Mouse (Mus musculus) skeletal muscle tissue, adult 2 months (tissue): ENCODE results near the gene Dnase2a.

ENCODE experiments used
- DNase-seq: peaks from one replicate; pipeline ENCODE4 v3.0.0-alpha.2; 2012; ENCODE audit warnings: low read depth, low spot score

Gene Dnase2a

DNA sequence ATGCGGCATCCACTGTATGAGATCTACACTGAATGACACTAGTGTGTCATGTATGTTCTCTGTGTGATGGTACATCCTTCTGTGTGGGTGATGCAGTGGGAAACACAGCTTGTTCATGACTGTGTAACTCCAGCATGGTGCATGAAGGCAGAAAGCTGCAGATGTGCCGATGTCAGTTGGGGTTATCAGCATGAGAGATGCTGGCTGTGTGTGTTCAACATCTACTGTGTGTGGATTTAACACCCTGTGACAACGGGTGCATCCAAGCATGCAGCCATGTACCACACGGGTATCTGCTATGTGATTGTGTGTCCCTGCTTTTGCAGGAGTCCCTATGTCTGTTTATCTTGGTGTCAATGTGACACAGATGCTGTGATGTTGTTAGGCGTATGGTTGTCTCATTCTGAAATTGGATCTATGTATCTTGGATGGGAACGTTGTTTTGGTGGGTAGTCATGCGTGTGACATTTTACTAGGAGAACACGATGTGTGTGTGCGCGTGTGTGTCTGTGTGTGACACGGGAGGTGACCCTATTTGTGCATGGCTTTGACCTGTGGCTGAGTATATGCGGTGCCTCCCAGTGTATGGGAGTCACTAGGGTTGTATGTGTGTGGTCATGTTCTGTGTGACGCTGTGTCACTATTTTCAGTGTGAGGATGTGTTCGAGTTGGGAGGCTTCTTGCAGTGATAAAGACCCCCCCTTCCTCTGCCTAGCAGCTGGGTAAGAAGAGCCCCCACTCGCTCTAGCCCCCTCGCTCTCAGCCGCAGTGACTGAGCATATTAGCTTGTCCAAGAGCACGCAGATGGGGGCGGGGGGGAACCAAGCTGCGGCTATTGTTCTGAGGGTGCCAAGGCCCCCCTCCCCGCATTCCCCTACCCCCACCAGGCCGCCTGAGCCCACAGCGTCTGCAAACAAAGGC lies 27.9 kb downstream of the Dnase2a start:
- no peak for DNase-seq

DNA sequence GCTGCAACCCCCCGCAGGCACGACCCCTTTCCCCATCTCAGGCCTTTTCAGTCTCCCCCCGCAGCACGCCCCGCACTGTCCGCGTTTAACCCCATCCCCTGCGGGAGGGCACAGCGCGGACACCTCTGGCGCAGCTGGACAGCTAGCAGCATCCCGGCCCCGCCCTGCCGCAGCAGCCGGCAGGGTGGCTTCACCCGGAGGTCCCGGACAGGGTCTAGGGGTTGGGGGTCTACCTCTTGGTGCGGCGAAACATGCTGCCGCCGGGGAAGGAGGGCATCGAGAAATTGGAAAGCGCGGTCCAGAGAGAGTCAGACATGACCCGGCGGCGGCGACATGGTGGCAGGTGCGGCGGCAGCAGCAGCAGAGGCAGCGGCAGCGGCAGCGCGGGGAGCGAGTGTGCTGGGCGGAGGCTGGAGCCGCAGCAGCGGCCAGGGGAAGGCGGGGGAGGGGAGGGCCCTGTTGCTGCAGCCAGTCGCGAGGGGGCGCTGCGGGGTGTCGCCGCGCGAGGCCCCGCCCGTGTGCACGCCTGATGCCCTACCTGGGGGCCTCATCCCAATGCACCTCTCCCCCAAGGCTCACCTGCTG lies 28.7 kb downstream of the Dnase2a start, which contains the start of gene Mast1:
Gene Mast1, minus strand, starts transcription at position 398 of the 585 bp plus-strand sequence.
- no peak for DNase-seq

DNA sequence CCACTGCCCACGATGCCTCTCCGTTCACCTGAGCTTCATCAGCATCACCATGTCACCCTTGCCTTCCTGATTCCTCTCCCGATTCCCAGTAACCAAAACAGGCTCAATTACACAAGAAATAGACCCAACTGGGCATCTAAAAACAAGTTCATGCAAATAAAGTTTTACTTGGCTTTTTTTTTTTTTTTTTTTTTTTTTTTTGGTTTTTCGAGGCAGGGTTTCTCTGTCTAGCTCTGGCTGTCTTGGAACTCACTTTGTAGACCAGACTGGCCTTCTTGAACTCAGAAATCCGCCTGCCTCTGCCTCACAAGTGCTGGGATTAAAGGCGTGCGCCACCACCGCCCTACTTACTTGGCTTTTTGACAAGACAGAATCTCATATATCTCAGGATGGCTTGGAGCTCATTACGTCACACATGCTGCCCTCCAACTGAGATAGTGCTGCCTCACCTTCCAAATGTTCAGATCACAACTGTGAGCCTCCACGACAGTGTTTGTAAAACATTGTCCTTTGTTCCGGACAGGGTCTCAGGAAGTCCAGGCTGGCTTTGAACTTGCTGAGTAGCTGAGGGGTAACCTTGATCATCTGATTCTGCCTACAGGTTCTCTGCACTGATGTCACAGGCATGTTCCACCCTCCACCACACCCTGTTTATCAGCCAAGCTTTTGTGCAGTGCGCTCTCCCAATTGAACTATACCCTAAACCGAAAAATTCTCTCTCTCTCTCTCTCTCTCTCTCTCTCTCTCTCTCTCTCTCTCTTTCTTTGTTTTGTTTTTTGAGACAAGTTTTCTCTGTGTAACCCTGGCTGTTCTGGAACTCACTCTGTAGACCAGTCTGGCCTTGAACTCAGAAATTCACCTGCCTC lies 29.5 kb downstream of the Dnase2a start:
- no peak for DNase-seq

DNA sequence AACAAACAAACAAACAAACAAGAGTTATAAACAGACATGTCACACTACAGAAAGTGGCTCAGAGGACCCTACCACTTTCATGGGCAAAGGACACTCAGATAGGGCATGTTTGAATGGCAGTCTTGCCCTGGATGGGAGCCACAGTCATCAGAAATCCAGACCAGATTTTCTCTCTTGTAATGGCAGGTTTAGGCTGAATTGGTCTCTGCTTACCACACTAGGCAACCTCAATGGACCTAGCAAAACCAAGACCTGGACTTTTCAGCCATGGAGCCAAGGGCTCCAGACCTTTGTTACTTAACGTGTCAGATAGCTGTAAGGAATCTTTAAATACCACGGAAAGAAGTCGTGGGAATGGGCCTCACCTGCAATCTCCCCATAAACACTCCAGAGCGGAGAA lies 35.3 kb downstream of the Dnase2a start:
- no peak for DNase-seq

DNA sequence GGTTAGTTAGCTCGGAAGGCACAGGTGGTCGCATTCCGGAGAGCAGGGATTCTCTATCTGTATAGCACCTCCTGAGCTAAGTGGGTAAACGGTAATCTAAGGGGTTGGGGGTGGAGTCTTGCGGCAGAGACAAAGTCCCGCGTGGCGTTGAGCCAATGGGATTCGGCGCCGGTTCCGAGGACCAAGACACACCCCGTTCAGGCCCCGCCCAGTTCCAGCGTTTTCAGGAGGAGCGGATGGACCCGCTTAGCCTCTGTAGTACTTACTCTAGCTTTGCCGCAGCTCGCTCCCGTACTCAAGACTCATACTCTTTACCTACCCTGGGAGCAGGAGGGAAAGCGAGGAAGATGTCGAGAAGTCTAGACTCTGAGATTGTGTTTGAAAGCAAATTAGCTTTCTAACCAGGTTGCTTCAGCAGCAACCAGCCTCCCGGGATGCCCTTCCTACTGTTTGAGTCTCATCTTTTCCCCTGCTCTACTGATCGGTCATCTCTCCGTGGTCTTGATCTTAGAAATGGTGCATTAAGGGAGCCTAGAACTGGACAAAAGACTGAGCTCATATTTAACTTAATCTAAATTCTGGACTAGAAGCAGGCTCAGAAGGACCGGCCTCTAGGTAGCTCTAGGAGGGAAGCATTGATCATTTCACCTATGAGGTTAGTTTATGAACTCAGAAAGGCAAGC lies 36.3 kb downstream of the Dnase2a start:
- no peak for DNase-seq

DNA sequence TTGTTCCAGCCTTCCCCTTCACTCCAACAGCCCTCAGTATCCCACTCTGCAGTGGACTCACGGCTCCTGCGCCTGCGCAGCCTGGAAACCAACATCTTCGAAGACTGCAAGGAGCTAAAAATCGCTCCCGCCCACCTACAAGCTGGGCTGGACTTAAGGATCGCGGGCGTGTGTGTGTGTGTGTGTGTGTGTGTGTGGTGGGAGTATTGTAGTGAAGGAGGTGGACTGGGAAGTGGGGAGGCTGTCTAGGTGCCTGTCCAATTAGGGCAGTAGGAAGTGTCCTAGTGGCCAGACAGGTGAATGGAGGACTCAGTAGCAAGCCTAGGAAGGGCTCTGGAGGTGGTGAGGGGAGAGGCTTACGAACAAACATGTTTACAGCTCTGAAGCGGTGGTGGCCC lies 36.9 kb downstream of the Dnase2a start:
- no peak for DNase-seq

DNA sequence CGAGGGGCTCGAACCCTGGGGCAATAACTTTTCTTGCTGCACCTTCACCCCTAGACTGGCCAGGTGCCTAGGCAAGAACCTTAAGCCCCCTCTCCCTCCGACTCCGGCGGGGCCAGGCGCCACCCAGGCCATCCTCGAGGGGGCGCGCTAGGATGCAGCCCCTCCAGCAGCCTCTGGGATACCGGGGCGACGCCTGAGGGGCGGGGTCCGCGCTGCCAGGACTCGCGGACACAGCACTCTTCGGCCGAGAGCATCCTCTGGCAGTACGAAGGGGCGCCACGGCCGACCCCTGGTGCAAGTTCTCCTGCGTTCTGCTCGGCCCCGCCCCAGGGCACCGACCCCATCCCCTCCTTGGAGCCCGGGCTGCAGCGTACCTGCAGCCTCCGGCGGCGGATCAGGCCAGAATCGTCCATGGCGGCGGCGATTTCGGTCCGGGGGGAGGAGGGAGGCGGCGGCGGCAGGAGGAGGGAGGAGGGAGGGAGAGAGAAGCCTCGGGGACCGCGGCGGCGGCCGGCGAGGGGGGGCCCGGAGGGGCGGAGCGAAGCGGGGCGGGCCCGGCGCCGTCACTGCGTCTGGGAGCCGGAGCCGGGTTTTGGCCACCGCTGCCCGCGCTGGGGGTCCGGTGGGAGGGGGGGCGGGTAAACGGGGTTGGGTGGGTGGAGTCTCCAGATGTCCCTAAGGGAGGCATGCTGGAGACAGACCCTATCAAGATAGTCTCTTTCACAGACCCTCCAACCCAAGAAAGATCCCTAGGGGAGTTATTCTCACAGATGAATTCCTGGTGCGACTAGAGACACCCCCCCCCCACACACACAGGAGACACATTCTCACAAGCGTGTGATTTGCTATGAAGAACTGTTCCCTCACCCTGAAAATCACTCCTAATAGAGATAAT lies 37.5 kb downstream of the Dnase2a start:
- DNase-seq: no peak

DNA sequence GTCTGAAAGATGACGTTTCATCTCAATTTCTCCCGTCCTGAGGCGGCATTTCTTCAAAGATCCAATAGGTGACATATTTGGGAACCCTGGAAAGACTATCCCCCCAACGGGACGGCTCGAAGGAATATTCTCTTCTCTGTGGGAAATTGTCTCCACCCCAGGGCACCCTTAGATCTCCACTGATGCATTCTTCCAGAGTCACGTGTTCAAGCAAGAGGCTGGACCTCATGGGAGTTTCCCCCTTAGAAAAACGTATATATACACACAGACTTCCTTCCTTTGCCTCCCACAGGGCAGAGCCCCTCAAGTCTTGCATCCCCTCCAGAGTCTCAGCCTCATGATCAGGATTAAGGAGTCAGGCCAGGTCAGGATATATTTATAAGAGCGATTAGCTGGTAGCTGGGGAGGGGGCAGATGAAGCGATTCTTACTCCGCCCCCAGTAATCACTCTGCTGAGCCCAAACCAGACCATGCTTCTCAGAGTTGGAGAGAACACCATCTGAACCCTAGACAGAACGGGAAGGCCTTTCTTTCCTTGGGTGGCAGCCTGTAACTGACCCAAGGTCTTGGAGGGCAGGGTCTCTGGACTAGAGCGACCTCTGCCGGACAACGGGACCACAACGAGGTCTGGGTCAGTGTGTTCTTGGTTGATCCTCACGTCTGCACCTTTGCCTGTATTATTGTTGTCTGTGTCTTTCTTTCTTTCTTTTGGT lies 38.3 kb downstream of the Dnase2a start, which contains the start of gene Rtbdn:
Gene Rtbdn, plus strand, starts transcription at position 464 of the 713 bp plus-strand sequence.
- DNase-seq: no peak

DNA sequence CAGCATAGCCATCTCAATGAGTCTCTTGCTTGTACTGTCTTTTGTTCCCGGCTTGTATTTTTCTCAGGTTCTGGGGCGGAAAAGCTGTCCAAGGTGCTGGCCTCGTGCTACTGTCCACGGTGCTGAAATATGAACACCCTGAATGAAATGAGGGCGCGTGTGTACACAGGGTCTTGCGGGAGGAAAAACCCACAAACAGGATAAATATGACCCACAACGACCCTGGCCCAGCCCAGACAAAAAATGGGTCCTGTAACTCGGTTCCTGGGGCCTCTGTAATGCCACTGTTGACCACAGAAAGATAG lies 38.8 kb downstream of the Dnase2a start:
- no peak for DNase-seq

DNA sequence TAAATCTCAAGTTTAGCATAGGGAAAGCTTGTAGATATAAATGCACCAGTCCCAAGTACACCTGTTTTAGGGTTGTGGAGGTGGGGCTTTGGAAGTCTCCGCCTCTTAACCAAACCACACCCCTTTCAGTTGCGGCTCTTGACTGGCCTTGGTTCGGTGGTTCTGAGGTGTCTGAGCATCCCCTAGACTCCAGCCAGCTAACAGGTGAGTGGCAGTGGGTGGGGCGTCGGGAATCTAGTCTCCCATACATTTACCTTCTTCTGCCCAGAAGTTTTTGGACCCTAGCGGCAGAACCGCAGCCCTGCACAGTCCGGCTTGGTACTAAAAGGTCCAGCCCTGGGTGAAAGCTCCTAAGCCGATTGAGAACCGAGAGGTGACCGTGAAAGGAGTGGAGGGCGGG lies 41.4 kb downstream of the Dnase2a start:
- DNase-seq: no peak

DNA sequence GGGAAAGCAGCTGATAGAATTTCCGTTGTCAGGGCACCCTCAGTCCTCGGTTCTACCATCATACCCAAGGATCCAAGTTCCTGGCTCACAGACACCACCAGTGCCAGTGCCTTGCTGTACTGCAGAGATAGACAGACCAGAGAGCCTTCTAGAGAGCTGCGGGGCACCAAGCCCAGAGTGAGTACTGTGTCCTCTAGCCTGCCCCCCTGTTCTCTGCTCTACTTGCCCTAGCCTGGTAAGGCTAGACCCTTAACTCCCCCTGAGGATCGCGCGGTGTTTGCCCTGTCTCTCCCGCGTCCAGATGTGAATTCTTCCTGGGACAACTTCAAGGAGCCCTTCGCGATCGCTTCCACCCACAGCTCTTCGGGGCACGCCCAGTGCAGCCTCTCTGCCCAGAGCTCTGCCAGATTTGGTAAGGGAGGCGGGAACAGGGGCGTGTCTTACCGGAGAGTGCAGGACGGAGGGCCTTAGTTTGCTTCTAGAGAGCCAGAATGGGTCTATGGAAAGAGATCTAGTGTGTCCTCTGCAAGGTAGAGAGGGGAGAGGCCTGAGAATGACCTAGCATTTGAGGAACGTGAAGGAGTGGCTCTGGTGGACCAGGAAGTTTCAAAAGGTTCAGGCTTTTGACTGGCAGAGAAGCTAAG lies 44.4 kb downstream of the Dnase2a start:
- DNase-seq: no peak

DNA sequence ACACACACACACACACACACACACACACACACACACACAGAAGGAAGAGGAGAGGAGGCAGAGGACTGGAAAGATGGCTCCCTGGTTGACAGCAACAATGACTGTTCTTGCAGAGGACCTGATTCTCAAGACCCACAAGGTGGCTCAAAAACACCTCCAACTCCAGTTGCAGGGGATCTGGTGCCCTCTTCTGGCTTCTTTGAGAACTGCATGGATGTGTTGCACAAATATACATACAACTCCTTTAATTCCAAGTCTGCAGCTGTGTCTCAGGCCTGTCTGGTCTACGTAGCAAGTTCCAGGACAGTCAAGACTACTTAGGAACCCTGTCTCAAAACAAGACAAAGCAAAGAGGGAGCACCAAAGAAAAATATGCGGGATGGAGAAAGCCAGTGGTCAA lies 48.4 kb downstream of the Dnase2a start:
- DNase-seq: no peak

DNA sequence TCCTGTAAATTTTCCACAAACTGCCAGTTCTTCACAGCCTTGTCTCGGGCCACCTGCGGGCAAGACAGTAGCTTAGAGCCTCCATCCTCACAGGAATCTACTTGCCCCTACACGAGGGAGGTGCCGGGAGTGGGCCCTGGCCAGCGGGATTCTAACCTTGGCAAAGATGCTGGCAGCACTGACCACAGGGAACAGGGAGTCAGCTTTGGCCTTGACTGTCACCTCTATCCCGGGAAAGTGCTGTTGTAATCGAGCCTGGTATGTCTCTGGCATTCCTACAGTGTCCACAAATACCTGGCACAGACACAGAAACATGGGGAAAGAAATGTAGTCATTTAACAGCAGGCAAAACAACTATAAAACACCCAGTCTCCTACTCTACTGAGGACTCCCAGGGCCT lies 51.5 kb downstream of the Dnase2a start:
- DNase-seq: no peak

DNA sequence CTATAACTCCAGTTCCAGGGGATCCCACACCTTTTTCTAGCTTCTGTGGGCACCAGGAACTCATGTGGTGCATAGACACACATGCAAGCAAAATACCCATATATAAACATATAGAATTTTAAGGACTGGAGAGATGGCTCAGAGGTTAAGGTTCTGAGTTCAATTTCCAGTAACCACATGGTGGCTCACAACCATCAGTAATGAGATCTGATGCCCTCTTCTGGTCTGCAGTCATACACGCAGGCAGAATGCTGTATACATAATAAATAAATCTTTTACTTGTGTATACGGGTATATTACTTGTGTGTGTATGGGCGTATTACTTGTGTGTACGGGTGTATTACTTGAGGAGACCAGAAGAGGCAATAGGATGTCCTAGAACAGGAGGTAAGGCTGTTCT lies 55.6 kb downstream of the Dnase2a start:
- DNase-seq: no peak

DNA sequence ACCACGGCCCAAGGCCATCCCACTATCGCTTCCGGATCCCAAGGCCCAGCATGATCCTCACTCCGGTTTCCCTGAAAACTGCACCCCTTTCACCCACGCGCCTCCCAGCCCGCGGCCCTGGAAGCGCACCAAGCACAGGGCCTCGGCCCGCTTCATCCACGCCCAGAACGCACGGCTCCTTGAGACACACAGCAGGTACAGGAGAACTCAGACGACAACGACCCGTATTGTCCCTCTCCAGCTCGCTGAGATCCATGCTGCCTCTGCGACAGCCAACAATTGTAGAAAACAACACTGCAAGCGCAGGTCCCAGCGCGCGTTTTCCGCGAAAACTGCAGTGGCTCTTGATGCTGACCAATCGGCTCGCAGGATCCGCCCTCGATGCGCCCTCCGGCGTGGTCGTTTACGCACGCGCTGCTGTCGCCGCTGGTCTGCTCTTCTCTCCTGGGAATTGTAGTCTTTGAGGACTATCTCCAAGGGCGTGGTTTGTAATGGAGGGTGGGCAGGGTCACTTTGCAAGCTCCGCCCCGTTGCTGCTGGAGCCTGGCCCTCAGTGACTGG lies 57.5 kb downstream of the Dnase2a start:
- peak; percentile 97 for DNase-seq

DNA sequence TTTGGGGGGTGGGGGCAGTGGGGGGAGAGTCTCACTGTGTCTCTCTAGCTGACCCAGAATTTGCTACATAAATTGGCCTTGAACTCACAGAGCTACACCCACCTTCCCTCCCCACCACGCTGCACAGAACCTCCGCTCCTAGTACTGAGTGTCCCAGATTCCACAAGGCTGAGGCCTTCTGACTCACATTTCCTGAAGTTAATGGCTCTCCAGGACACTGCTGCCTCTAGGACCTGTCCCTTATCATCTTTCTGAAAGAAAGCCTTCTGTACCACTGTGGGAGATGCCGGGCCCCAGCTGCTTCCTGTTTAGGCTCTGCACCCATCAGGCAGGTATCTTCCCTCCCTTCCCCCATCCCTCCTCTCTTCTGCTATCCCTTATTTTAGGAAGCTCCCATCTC lies 58.2 kb downstream of the Dnase2a start:
- DNase-seq: no peak

DNA sequence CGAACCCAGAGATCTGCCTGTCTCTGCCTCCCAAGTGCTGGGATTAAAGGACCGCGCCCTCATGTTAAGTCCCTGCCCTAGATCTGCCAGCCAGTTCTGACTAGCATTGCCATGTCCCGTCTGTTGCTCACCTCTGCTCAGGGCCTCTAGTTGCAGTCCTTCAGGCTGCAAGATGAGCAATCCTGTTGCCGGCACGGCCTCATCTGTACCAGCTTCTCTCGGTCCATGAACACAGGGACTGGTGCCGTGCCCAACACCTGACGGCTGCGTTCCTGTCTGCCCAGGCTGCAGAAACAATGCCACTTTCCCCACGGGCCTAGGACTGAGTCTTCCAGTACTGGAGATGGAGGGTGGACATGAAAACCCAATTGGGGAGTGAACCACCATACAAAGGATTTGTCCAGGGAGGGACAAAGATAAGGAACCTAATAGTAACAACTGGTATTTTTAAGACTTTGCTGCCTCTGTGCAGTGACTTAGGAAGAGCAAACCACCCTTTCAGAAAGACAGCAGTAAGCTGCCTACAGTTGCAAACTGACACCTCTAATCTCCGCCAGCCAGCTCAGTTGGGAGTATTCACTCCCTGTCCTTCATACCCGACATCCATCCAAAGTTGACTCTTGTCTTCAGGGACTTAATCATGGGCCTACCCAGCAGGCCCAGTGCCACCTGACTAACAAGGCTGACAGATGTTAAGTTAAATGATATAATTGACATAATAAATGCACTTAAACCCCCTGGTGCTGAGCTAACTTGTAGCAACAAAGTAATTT lies 59.4 kb downstream of the Dnase2a start:
- DNase-seq: no peak

DNA sequence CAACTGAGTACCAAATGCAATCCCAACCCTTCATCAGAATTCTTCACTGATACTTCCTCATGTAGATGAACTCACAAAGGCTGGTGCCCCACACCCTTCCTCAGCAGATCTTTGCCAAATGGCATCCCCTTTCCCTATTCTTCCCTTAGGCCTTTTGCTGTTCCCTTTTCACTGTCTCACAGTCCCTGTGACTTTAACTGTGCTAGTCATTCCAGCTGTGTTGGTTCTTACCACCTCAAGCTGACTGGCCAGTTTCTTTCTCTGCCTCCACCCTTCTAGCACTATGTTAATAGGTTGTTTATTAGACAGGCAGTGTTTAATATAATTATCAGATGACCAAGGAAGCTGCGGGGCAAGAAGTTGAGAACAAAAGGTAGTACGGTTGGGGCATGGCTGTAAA lies 60.3 kb downstream of the Dnase2a start:
- DNase-seq: no peak
